Mouse (Mus musculus) spleen, adult 2 months (tissue): ENCODE data around the gene Ptprt.

Experiments
- CTCF ChIP-seq: fragments of 200-500 bp; IDR thresholded peaks from 2 replicates; pipeline ENCODE4 v1.5.1; 2011; ENCODE audit warnings: mild to moderate bottlenecking, inconsistent platforms; ENCODE audit not compliant: insufficient read depth, insufficient read length, insufficient replicate concordance; ENCODE audit errors: extremely low read depth
- POLR2A ChIP-seq: fragments of 200-500 bp; IDR thresholded peaks from 2 replicates; pipeline ENCODE4 v1.6.1; 2011; ENCODE audit warnings: low read depth, low read length, inconsistent platforms

GRCm38 (mm10) chr2:161941991-161942390, 719.0 kb downstream of the Ptprt start:
- TF ChIP-seq CTCF, result no peak
- TF ChIP-seq POLR2A, result no peak
